Mouse (Mus musculus): Measurements from ENCODE around the gene Tmem63b. TPM values are rescaled to one million over a fixed set of nuclear protein-coding genes. Genes with fewer than 3 reads are reported as not detected.
"Not testable (repeated sequence)": the region's sequence is repeated elsewhere in the genome, so short reads cannot be mapped to it uniquely, and the experiment has no call there.

Tmem63b gene
- polyA plus RNA-seq, 1 experiment from 2014 or later = 29.7 TPM

GRCm38 (mm10) chr17:45628160-45628559 lies 58.5 kb downstream of the Tmem63b start:
- no peaks in the 10 kb centered on the region for H3K9me3 ChIP-seq (ENCODE audit: low read depth, low read length)
- H3K27me3 ChIP-seq (ENCODE audit: insufficient read depth, low read length) = no peaks in the 10 kb centered on the region
- no peak for ATAC-seq (ENCODE audit: insufficient read depth)
- no peaks in the 10 kb centered on the region for H3K36me3 ChIP-seq (ENCODE audit: insufficient read depth)
- 37% methylated on average over 3 of the region's 3 CpGs for WGBS
- peak; percentile 40 for DNase-seq
- TF ChIP-seq CTCF (IDR thresholded peaks at IDR 0.05; ENCODE audit: low read depth) = no peak
- H3K4me3 ChIP-seq (ENCODE audit: low read depth, low read length) = no peak overlapping the region
- H3K4me2 ChIP-seq = no peak overlapping the region
- H3K9ac ChIP-seq = no peak overlapping the region
- H3K27ac ChIP-seq (ENCODE audit: low read depth) = peak overlapping the region; percentile 5; the same call in 1 of the 2 replicates
- peaks cover 19% of the 10 kb centered on the region for H3K4me1 ChIP-seq (ENCODE audit: insufficient read depth)

GRCm38 (mm10) chr17:45626577-45627134 lies 60.0 kb downstream of the Tmem63b start:
- H3K4me3 ChIP-seq (ENCODE audit: low read depth, low read length) = no peak overlapping the region
- H3K4me2 ChIP-seq = peak overlapping the region; percentile 45
- no peaks in the 10 kb centered on the region for H3K27me3 ChIP-seq (ENCODE audit: insufficient read depth, low read length)
- H3K27ac ChIP-seq (ENCODE audit: low read depth) = no peak overlapping the region
- WGBS = 22% methylated on average over 15 of the region's 15 CpGs
- H3K9me3 ChIP-seq (ENCODE audit: low read depth, low read length) = no peaks in the 10 kb centered on the region
- H3K36me3 ChIP-seq (ENCODE audit: insufficient read depth) = no peaks in the 10 kb centered on the region
- ATAC-seq (ENCODE audit: insufficient read depth) (no peak), DNase-seq (peak; percentile 97)
- TF ChIP-seq CTCF (IDR thresholded peaks at IDR 0.05; ENCODE audit: low read depth) = peak; percentile 91
- peak overlapping the region; percentile 30; the same call in 1 of the 2 replicates for H3K9ac ChIP-seq
- peaks cover 19% of the 10 kb centered on the region for H3K4me1 ChIP-seq (ENCODE audit: insufficient read depth)

GRCm38 (mm10) chr17:45623425-45623824 lies 63.3 kb downstream of the Tmem63b start:
- not testable (repeated sequence) for H3K4me3 ChIP-seq (ENCODE audit: low read depth, low read length); H3K27ac ChIP-seq (ENCODE audit: low read depth); H3K36me3 ChIP-seq (ENCODE audit: insufficient read depth); H3K9ac ChIP-seq; H3K4me2 ChIP-seq; DNase-seq; H3K9me3 ChIP-seq (ENCODE audit: low read depth, low read length); H3K27me3 ChIP-seq (ENCODE audit: insufficient read depth, low read length); H3K4me1 ChIP-seq (ENCODE audit: insufficient read depth); ATAC-seq (ENCODE audit: insufficient read depth)
- WGBS = 85% methylated on average over 8 of the region's 8 CpGs

GRCm38 (mm10) chr17:45619386-45620256 lies 67.1 kb downstream of the Tmem63b start:
- Histone ChIP-seq H3K27ac (ENCODE audit: low read depth) (peak overlapping the region; percentile 87), H3K36me3 (ENCODE audit: insufficient read depth) (no peaks in the 10 kb centered on the region), H3K9me3 (ENCODE audit: low read depth, low read length) (no peaks in the 10 kb centered on the region), H3K4me3 (ENCODE audit: low read depth, low read length) (peak overlapping the region; percentile 14; the same call in 1 of the 2 replicates), H3K27me3 (ENCODE audit: insufficient read depth, low read length) (no peaks in the 10 kb centered on the region), H3K9ac (peak overlapping the region; percentile 1), H3K4me1 (ENCODE audit: insufficient read depth) (peaks cover 5% of the 10 kb centered on the region; the same call in 1 of the 2 replicates), H3K4me2 (peak overlapping the region; percentile 49)
- TF ChIP-seq CTCF (IDR thresholded peaks at IDR 0.05; ENCODE audit: low read depth) = no peak
- peak; percentile 58 for DNase-seq
- 14% methylated on average over 20 of the region's 20 CpGs for WGBS
- ATAC-seq (ENCODE audit: insufficient read depth) = peak; percentile 21; the same call in 1 of the 2 replicates

- Histone ChIP-seq H3K9ac (peak overlapping the region; percentile 1), H3K4me2 (peak overlapping the region; percentile 49), H3K4me3 (ENCODE audit: low read depth, low read length) (peak overlapping the region; percentile 14; the same call in 1 of the 2 replicates), H3K4me1 (ENCODE audit: insufficient read depth) (peaks cover 5% of the 10 kb centered on the region; the same call in 1 of the 2 replicates), H3K27ac (ENCODE audit: low read depth) (peak overlapping the region; percentile 87), H3K9me3 (ENCODE audit: low read depth, low read length) (no peaks in the 10 kb centered on the region), H3K36me3 (ENCODE audit: insufficient read depth) (no peaks in the 10 kb centered on the region), H3K27me3 (ENCODE audit: insufficient read depth, low read length) (no peaks in the 10 kb centered on the region)
- DNase-seq (peak; percentile 53), ATAC-seq (ENCODE audit: insufficient read depth) (peak; percentile 65; the same call in 1 of the 2 replicates)
- 21% methylated on average over 8 of the region's 8 CpGs for WGBS
- TF ChIP-seq CTCF (IDR thresholded peaks at IDR 0.05; ENCODE audit: low read depth) = no peak
These were observed 67.7 kb downstream of the Tmem63b start for GRCm38 (mm10) chr17:45618941-45619385.

- Histone ChIP-seq H3K4me3 (ENCODE audit: low read depth, low read length) (no peak overlapping the region), H3K27me3 (ENCODE audit: insufficient read depth, low read length) (no peaks in the 10 kb centered on the region), H3K4me2 (no peak overlapping the region), H3K27ac (ENCODE audit: low read depth) (no peak overlapping the region), H3K4me1 (ENCODE audit: insufficient read depth) (peaks cover 5% of the 10 kb centered on the region; the same call in 1 of the 2 replicates), H3K9ac (no peak overlapping the region), H3K36me3 (ENCODE audit: insufficient read depth) (no peaks in the 10 kb centered on the region), H3K9me3 (ENCODE audit: low read depth, low read length) (no peaks in the 10 kb centered on the region)
- ATAC-seq (ENCODE audit: insufficient read depth) = no peak
- TF ChIP-seq CTCF (IDR thresholded peaks at IDR 0.05; ENCODE audit: low read depth) = no peak
- 90% methylated on average over 6 of the region's 6 CpGs for WGBS
- DNase-seq = no peak
These were observed 69.0 kb downstream of the Tmem63b start for GRCm38 (mm10) chr17:45617655-45618054.

GRCm38 (mm10) chr17:45616679-45617078 lies 70.0 kb downstream of the Tmem63b start:
- no peaks in the 10 kb centered on the region for H3K9me3 ChIP-seq (ENCODE audit: low read depth, low read length)
- TF ChIP-seq CTCF (IDR thresholded peaks at IDR 0.05; ENCODE audit: low read depth) = no peak
- H3K4me3 ChIP-seq (ENCODE audit: low read depth, low read length) = no peak overlapping the region
- H3K27ac ChIP-seq (ENCODE audit: low read depth) = no peak overlapping the region
- H3K4me2 ChIP-seq = no peak overlapping the region
- H3K27me3 ChIP-seq (ENCODE audit: insufficient read depth, low read length) = no peaks in the 10 kb centered on the region
- H3K9ac ChIP-seq = no peak overlapping the region
- DNase-seq (no peak), ATAC-seq (ENCODE audit: insufficient read depth) (no peak)
- WGBS = 82% methylated on average over 3 of the region's 3 CpGs
- no peaks in the 10 kb centered on the region for H3K36me3 ChIP-seq (ENCODE audit: insufficient read depth)
- peaks cover 5% of the 10 kb centered on the region; the same call in 1 of the 2 replicates for H3K4me1 ChIP-seq (ENCODE audit: insufficient read depth)

Data from lung, embryonic 14.5 days (tissue).